Comparison of ENCODE assay signal across 8 mouse cellular contexts in genomic region chr16:31662556-31663378, GRCm38 (mm10). TPM values are rescaled to one million over a fixed set of nuclear protein-coding genes. Genes with fewer than 3 reads are reported as not detected.
DNase-seq lines count a peak whose midpoint lies in the region; ATAC-seq and TF ChIP-seq lines count a peak whose summit lies in the region.

No protein-coding gene starts in this region.

- peak overlapping the region; percentile 97 for H3K27ac ChIP-seq in lung, postnatal 0 days (ENCODE audit: low read length)
- H3K27ac ChIP-seq in embryonic facial prominence, embryonic 15.5 days (replicated peaks): peak overlapping the region; percentile 98
- peak overlapping the region; percentile 96 for H3K27ac ChIP-seq in limb, embryonic 13.5 days
- peak overlapping the region; percentile 85 for H3K27ac ChIP-seq in small intestine, adult 2 months (ENCODE audit: insufficient read depth, low read depth, low read length)

- no peaks in the 10 kb centered on the region for H3K27me3 ChIP-seq in lung, postnatal 0 days (replicated peaks; ENCODE audit: insufficient read depth, low read length)
- H3K27me3 ChIP-seq in embryonic facial prominence, embryonic 15.5 days: no peaks in the 10 kb centered on the region
- no peaks in the 10 kb centered on the region for H3K27me3 ChIP-seq in limb, embryonic 13.5 days
- no peaks in the 10 kb centered on the region for H3K27me3 ChIP-seq in small intestine, adult 2 months (ENCODE audit: control insufficient read depth, insufficient read depth, low read length)

- no peaks in the 10 kb centered on the region for H3K9me3 ChIP-seq in lung, postnatal 0 days (ENCODE audit: low read length)
- H3K9me3 ChIP-seq in embryonic facial prominence, embryonic 15.5 days (replicated peaks): no peaks in the 10 kb centered on the region
- H3K9me3 ChIP-seq in limb, embryonic 13.5 days: no peaks in the 10 kb centered on the region

- TF ChIP-seq POLR2A in small intestine, adult 2 months (IDR thresholded peaks at IDR 0.05; ENCODE audit: low read depth, low read length): no peak

- DNase-seq in lung, postnatal 0 days (ENCODE audit: low spot score): peak; percentile 6
- DNase-seq in lung, postnatal 10 days: no peak
- no peak for DNase-seq in gastrocnemius, postnatal 10 days
- no peak for DNase-seq in layer of hippocampus, postnatal 25 days (ENCODE audit: extremely low spot score in 1 of 2, low spot score in 1 of 2)
- DNase-seq in thymus, postnatal 4 days: no peak

- H3K9ac ChIP-seq in lung, postnatal 0 days (replicated peaks; ENCODE audit: low read depth): peak overlapping the region; percentile 82
- H3K9ac ChIP-seq in embryonic facial prominence, embryonic 15.5 days: peak overlapping the region; percentile 97
- peak overlapping the region; percentile 96 for H3K9ac ChIP-seq in limb, embryonic 13.5 days

- ATAC-seq in lung, postnatal 0 days: no peak
- ATAC-seq in embryonic facial prominence, embryonic 15.5 days (ENCODE audit: insufficient number of reproducible peaks, low FRiP score, low TSS enrichment, low read depth): no peak
- ATAC-seq in limb, embryonic 13.5 days (ENCODE audit: low FRiP score, low read depth): no peak

- no peak for TF ChIP-seq CTCF in lung, postnatal 0 days (IDR thresholded peaks at IDR 0.05)
- TF ChIP-seq CTCF in small intestine, adult 2 months (IDR thresholded peaks at IDR 0.05; ENCODE audit: extremely low read depth, insufficient read length, insufficient replicate concordance, low read depth, low read length): no peak

- peak overlapping the region; percentile 92 for H3K4me2 ChIP-seq in lung, postnatal 0 days (replicated peaks; ENCODE audit: low read depth, low read length)
- H3K4me2 ChIP-seq in embryonic facial prominence, embryonic 15.5 days (replicated peaks): peak overlapping the region; percentile 88
- H3K4me2 ChIP-seq in limb, embryonic 13.5 days (replicated peaks): peak overlapping the region; percentile 69

- H3K4me3 ChIP-seq in lung, postnatal 0 days (ENCODE audit: low read depth, low read length): peak overlapping the region; percentile 91
- peak overlapping the region; percentile 95 for H3K4me3 ChIP-seq in embryonic facial prominence, embryonic 15.5 days (replicated peaks)
- H3K4me3 ChIP-seq in limb, embryonic 13.5 days: peak overlapping the region; percentile 97
- peak overlapping the region; percentile 100 for H3K4me3 ChIP-seq in small intestine, adult 2 months (ENCODE audit: low read depth, low read length)

- no peaks in the 10 kb centered on the region for H3K4me1 ChIP-seq in lung, postnatal 0 days (ENCODE audit: insufficient read depth, low read depth, low read length)
- peaks cover 21% of the 10 kb centered on the region for H3K4me1 ChIP-seq in embryonic facial prominence, embryonic 15.5 days
- H3K4me1 ChIP-seq in limb, embryonic 13.5 days: peaks cover 30% of the 10 kb centered on the region
- peaks cover 7% of the 10 kb centered on the region for H3K4me1 ChIP-seq in small intestine, adult 2 months (ENCODE audit: control insufficient read depth, insufficient read depth, insufficient read length, low read length)

- no peaks in the 10 kb centered on the region for H3K36me3 ChIP-seq in lung, postnatal 0 days (ENCODE audit: insufficient read depth, low read length)
- H3K36me3 ChIP-seq in embryonic facial prominence, embryonic 15.5 days: no peaks in the 10 kb centered on the region; the same call in 1 of the 2 replicates
- peaks cover 16% of the 10 kb centered on the region for H3K36me3 ChIP-seq in limb, embryonic 13.5 days
- H3K36me3 ChIP-seq in small intestine, adult 2 months (ENCODE audit: control insufficient read depth, insufficient read depth, low read length): peaks cover 9% of the 10 kb centered on the region

- TF ChIP-seq EP300 in lung, postnatal 0 days (IDR thresholded peaks at IDR 0.05): no peak

- 13% methylated on average over 22 of the region's 22 CpGs for WGBS in lung, postnatal 0 days
- 9% methylated on average over 22 of the region's 22 CpGs for WGBS in embryonic facial prominence, embryonic 15.5 days
- 11% methylated on average over 22 of the region's 22 CpGs for WGBS in limb, embryonic 13.5 days
- WGBS in small intestine, adult 2 months: 10% methylated on average over 22 of the region's 22 CpGs

RNA-seq across cellular contexts. Expression of gene Dlg1, which starts 0.5 kb away (rescaled TPM):
- polyA plus RNA-seq in lung, postnatal 0 days (2015; fragmentation: Nextera tagmentation; extraction: Ambion mirVana): 12.7 and 19.3 TPM in 2 replicates
- polyA plus RNA-seq in embryonic facial prominence, embryonic 15.5 days (2015; fragmentation: Nextera tagmentation; extraction: Ambion mirVana): 30.8 and 32.1 TPM in 2 replicates
- 30.7 and 35.6 TPM in 2 replicates for polyA plus RNA-seq in limb, embryonic 13.5 days (2015; fragmentation: Nextera tagmentation; extraction: Ambion mirVana)
- polyA plus RNA-seq in small intestine, adult 2 months (2012; rRNA removed): 3.4 and 7.0 TPM in 2 replicates
- 10 to 100 TPM; 33.1 to 39.4 TPM for total RNA-seq in gastrocnemius, postnatal 10 days (2021)
- 10 to 100 TPM; 71.5 to 77.6 TPM for total RNA-seq in layer of hippocampus, postnatal 25 days (2021)
